Mouse (Mus musculus) adrenal gland, adult (tissue): ENCODE data around the gene Hoxa2.

Experiments
- DNase-seq, 2 experiments: peaks; one replicate each; pipeline ENCODE4 v3.0.0; 2022 to 2023; ENCODE audit warnings: low spot score in 1 of 2; ENCODE audit not compliant: inconsistent age in 2 of 2

Hoxa2 gene

DNA sequence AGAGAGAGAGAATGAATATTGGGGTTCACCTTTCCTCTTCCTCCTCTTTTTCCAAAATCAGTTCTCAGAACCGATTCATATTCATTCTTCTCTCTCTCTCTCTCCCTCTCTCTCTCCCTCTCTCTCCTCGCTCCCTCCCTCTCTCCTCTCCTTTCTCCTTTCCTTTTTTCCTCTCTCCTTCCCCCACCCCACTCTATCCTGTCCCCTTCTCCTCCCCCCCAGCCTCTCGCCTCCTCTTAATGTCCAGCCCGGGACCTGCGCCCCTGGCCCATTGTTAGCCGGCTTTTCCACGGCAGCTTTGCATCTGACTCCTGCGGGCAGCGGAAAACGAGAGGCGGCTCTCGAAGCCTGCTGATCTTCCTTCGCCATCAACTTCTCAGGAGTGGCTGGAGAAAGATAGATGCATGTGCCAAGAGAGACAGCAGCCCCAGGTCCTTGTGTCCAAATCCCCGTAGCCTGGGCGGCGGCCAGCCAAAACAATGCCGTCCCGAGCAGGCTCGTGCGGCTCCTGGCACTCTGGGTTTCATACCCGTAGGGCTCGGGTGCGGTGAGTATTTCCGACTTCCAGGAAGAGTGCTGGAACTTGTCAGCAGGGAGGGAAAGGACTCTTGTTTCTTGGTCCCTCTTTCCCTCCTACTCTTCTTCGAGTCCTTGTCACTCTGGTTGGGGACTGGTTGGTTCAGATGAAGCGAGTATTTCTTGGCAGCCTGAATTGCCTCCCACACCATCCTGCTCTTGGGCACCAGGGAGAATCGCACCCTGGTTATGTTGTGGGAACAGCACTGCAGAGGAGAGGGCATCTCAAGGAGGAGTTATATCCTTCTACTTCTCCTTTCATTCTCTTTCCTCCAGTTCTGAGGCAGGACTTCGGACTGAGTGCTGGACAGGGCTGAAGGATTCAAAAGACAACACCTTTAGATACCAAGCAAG lies 1.1 kb upstream of the Hoxa2 start:
- peak; percentile 48 to 83 for DNase-seq

DNA sequence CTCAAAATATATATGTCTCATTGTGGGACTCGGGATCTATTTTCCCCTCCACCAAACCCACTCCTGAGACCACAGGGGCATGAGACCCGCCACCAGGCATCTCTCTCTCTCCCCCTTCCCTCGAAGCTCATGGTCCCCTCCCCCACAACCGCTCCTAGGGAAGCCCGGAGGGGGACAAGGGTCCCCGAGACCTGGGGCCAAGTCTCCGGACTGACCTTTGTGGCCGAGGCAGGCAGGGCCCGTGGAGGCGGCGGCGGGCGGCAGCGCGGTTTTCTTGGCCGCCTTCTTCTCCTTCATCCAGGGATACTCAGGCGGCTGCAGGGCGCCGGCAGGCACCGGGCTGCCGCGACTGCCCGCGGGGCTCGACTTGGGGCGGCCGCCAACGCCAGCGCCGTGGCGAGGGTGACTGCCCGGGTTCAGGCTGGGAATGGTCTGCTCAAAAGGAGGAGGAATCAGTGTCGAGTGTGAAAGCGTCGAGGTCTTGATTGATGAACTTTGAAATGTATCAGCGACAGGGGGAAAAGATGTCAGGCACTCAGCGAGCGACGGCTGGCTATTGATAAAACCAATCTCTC lies 493 bp downstream of the Hoxa2 start:
- DNase-seq: peak in 1 of 2 experiments; percentile 47

DNA sequence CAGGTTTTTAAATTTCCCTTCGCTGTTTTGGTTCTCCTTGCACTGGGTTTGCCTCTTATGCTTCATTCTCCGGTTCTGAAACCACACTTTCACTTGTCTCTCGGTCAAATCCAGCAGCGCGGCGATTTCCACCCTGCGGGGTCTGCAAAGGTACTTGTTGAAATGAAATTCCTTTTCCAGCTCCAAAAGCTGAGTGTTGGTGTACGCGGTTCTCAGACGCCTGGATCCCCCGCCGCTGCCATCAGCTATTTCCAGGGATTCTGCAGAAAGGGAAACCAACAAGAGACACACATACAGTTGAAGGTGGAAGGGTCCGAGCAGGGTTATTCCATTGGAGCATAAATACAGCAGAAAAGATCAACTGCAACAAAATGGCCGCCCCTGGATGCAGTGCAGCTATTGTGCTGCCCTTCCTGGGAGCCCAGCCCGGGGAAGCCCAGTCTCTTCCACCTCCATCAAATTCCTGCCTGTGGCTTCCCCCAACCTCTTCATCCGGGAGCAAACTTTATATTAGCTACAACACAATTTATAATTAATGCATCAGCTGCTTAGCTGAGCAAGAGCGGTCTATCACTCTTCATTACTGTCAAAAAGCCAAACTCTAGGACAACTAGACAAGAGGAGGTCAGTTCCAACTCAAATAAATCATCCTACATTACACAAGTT lies 1.1 kb downstream of the Hoxa2 start:
- peak; percentile 37 to 85 for DNase-seq

DNA sequence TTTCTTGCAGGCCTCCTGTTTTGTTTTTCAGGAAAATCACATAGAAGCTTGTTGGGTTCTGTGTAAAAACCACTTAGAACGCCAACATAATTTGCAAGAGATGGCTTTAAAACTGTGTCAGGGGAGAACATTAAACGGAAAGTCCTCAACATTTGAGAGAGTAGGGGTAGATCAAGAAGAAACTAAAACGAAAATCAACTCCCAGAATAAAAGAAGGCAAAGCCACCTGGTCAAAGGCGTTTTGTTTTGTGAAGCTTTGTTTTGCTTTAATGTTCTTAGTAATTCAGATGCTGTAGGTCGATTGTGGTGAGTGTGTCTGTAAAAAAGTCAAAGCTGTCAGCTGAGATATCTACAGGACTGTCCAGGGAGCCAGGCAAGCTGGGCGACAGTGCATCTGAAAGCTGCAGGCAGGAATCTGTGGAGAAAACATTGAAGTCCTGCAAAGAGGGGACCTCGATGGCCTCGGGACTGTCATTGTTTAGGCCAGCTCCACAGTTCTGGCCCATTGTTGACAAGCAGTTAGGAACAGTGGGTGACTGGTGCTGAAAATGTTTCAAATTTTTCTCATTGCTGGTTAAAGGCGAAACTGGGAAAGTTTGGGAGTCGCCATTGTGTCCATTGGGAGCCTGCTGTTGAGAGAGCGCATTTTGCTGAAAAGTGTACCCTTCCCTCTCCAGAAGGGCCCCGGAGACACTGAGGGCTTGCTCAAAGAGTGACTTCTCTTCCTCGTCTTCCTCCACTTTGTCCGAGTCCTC lies 1.8 kb downstream of the Hoxa2 start:
- peak in 1 of 2 experiments; percentile 81 for DNase-seq

DNA sequence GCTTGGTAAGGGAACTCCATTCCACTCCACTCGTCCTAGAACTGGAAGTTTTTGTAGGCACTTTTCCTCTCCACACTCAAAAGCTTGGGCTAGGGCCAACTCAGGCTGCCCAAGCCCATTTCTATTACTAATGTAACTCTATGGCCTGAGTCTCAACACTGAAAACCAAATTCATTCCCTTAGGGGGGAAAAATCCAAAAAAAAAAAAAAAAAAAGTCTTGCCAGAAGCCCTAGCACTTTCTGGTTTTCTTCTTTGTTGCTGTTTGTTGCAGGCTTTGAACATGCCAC lies 2.6 kb downstream of the Hoxa2 start:
- DNase-seq: no peak

DNA sequence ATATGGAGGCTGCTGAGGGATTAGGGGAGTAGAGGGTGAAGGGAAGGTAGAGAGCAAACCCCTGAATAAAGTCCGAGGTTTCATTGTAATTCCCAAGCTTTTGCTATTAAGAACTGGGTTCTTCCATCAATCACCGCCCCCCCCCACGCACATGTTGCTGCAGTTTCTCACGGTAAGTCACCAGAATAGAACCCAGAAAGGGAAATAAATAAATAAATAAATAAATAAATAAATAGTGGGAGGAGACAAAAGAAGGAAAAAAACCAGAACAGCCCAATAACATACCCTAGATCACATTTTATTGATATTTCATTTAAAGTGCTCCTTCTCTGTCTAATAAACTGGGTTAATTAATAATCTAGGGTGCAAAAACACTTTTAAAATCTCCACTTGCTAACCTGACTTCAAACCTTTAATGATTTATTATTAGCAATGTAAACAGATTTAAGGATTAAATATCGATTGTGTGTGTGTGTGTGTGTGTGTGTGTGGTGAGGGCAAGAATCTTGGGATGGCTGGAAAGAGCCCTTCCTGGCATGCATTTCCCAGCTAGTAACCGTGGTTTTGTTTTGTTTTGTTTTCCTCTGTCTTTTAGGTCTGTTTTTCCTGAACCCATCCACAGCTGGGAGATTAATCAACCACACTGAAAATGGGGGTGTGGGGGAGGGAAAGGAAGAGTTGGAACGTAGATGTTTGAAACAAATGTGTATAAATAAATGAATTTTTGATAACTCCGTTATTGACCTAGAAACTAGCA lies 3.1 kb downstream of the Hoxa2 start:
- peak in 1 of 2 experiments; percentile 67 for DNase-seq

DNA sequence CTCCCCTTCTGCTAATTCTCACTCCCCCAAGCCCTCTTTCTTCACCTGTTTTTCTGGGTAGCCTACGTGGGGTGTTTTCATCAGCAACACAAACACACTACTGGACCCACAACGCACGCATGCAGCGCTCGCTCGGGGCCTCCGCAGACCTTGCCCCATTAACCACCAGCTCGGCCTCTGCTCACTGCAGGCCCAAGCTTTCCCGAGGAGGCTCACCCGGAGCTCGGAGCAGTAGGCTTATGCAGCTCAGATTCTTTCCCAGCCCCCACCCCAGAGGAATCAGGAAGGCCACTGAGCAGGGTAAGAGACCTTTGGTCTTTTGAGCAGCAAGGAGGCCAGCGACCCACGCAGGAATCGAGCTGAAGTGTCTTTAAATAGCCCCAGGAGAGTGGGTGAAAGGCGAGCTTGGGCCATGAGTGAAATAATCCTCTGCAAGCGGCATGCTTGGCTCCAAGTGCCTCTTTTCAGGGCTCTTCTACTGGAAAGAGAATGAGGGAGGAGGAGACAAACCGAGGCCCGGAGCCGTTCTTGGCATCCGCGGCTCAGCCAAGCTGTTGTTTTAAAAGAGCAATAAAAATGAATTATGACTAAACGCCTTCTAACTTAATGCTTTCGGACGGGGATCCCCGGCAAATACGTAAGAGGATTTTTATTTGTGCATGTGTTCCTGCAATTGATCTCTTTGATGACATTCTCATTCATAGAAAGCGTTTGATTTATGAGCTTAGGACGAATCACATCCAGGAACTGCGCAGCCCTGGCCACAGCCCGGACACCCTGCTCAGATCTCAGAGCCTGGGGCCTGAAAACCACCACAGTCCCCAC lies 3.9 kb downstream of the Hoxa2 start:
- peak; percentile 71 to 88 for DNase-seq

DNA sequence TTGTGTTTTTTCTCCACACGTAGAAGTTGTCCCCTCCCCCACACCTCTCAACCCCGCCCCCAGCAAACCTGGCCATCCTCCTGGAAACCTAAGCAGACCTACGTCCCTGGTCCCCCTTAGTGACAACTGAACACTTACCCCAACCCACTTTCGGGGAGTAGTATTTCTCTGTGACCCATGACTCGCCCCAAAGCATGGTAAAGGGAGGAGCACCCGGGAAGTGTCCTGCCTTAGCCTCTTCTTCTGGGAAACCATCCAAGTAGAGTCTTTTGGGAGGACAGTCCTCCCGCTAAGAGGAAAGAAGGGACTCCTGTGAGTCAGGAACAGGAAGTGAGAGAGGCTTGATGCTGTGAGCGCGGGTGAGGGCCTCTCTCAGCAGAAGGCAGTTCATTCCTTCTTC lies 4.7 kb downstream of the Hoxa2 start:
- peak; percentile 49 to 83 for DNase-seq

DNA sequence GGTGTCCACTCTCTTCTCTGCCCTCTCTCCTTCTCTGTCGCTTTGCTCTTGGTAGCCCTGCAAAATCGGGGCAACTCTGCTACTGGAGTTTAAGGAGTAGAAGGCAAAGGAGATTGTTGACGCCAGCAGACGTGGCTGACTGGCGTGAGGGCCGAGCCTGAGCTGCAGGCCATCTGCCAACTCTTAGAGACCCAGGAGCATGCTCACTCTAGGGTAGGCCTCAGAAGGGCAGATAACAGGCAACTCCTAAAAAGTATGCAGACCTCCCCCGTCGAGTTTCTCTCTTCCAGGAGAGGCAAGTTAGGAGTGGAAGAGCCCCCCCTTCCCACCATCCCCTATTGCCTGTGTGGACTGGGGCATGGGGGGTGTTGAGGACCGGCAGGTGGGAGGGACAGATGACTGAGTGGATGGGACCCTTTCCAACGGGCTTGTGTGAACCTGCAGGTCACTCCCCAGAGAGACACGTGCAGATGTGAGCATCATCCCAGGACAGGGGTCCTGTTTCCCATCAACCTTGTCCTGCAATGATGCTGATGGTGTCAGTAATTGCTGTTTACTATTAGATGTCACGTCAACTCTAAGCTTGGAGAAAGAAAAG lies 5.4 kb downstream of the Hoxa2 start:
- peak; percentile 62 to 84 for DNase-seq

DNA sequence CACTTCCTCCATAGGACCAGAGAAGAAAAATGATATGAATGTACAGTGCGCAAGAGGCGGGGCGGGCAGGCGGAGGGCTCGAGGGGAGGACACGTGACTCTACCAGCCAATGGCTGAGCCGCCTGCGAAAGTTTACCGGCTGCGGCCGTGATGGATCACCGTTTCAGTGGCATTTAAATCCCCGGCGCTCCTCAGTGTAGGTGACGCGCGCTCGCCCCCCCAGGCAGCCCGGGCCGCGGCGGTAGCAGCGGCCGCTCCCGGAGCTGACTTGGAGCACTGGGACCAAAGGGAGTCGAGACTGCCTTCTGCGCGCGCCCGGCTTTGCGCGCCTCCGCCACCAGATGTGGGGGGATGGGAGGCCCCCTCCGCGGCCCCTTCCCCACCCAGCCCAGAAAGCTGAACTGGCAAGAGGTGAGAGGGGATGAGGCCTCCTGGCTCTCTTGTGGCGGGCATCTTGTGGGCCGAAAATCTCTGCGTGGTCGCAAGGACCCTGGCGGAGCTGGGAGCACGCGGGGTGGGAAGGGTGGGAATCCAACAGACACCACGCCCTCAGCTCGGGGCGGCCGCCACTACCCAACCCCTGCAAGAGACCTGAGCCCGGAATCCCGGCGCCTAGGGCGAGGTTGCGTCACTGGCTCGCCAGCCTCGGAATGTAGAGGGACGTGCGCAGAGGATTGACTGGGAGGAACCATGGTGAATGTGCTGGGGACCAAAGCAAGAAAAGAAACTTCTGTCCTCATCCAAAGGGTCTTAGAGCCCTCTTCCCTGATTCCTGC lies 6.2 kb downstream of the Hoxa2 start, which contains the start of gene Hoxa1:
Hoxa1 (minus strand) TSS at position 42 of the 776 bp plus-strand sequence.
- DNase-seq: peak; percentile 90 to 96

DNA sequence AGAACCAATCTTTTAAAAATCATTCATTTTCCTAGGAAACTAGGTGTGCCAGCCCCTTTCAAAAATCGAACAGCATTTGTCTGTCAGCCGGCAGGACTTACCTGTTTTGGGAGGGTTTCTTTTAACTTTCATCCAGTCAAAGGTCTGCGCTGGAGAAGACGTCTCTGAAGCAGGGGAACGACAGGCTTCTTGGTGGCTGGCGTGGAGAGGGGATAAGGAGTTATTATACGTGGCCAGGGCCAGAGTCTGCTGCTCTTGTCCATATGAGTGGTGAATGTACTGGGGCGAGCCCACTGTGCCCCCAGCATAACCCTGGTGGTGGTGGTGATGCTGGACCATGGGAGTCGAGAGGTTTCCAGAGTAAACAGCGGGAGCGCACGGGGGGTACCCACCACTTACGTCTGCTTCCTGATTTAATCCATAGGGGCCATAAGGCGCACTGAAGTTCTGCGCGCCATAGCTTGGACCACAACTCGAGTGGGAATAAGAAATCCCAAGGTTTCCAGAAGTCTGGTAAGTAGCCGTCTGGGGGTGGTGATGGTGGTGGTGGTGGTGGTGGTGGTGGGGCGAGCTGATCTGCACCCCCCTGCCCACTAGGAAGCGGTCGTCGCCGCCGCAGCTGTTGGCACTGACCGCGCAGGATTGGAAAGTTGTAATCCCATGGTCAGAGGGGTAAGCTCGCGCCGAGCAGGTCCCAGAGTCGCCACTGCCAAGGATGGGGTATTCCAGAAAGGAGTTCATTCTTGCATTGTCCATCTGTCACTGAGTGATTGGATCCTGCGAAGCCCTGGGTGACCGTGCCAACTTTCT lies 7.0 kb downstream of the Hoxa2 start:
- DNase-seq: peak in 1 of 2 experiments; percentile 45

DNA sequence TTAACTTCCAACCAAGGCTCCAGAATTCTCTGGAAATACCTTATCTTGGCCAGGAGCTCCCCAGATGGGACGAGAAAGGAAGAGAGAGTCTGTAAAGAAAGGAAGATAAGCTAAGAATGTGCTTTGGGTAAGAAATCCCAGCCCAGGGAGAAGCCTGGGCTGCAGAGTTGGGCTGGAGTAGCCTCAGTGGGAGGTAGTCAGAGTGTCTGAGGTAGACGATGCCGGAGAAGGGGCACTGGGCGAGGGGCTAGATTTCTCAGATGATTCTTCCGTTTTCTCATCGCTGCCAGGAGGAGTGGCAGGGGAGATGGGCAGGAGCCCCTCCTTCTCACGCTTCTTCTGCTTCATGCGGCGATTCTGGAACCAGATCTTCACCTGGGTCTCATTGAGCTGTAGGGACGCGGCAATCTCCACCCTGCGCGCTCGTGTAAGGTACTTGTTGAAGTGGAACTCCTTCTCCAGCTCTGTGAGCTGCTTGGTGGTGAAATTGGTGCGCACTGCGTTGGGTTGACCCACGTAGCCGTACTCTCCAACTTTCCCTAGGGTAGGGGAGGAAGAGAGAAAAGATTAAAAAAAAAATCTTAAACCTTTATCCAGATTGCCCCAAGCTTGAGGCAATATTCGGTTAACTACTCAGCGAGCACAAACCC lies 8.0 kb downstream of the Hoxa2 start:
- DNase-seq: peak; percentile 6 to 19

DNA sequence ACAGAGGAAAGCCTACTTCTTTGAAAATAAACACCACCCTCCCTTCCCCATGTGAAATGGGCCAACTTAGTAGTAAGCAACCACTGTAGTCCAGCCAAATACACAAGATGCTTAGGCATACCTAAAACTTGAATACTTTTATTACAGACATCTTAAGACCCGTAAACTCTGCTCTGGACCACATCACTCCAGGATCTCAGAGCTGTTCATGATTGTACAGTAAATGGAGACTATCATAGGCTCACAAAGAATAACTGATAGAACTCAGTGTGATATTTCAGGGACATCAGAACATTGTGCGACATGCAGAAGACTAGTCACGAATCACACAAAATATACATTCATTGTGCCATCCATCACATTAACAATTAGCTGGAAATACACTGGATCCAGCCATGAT lies 9.2 kb downstream of the Hoxa2 start:
- no peak for DNase-seq

DNA sequence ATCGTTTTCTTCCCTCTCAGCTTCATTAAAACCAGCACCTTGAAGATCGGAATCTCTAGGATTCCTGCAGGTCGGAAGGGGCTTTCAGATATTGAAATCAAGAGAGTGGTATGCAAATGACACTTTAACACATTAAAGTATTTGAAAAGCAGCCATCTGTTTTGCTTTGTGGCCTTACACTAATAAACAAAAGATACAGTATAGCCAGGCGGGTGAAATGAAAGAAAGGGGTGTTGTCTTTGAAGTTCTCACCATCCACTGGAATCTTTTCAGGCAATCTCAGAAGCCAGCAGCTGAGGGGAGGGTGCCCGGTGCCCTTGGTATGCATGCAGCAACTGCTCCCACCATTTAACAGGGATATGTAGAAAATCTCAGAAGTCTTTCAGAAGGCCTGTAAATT lies 10.6 kb downstream of the Hoxa2 start:
- DNase-seq: no peak

DNA sequence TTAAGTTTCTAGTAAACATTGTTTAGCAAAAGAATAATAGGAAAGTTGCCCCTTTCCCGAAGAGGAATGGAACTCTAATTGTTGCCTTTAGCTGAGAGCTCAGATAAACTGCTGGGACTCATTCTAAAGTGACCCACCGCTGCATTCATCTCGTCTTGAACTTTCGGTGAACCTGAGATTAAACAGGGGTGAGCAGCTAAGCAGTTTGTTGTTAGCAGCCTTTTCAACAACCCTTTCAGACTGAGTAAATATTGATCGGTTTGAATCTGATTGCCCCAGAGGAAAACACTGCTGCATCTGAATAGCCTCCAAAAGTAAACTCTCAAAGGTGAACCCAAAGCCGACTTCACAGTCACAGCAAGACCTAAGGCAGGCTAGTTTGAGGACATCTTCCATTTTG lies 11.4 kb downstream of the Hoxa2 start:
- DNase-seq: no peak

DNA sequence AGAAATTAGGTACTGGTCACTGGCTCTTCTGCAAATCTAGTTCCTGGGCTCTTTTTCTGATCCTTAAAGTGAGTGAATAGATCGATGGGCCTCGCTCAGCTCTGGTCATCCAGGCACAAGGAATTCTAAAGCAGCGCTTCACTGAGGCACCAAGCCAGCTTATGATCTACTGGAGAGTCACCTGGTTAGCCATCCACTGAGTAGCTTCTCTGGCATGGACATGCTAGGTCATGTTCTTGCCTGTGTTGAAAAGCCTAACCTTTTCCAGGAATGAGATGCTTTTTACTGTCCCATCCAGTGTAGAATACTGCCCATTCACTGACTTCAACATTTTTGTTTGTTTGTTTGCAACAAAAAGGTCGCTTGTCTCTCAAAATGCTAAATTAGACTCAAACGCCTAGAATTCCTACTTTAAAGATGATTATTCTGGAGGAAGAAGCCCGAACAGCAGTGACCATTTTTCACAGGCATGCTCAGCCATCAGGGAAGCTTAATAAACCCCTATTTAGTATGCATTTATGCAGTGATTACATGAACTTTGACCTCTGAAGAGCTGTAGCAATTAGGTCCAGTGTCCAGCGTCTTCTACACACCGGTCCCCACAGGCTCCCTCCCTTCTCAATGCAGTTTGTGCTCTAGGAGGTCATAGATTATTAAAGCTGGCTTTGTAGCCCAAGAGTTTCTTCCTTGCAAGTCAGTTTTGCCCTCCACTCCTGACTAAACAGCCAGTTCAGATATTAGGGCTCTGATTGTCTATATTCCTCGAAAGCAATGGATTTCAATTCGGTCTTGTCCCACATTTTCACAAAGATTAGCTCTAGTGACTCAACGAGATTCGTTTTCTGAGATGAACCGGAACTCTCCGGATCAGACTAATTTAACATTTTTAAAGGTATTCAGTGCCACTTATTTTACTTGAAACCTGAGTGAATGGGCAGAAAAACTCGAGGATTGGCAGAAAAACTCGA lies 12.1 kb downstream of the Hoxa2 start:
- no peak for DNase-seq
